Mouse (Mus musculus): ENCODE data around the gene Hs3st3a1. TPM values are rescaled to one million over a fixed set of nuclear protein-coding genes. Genes with fewer than 3 reads are reported as not detected.

Gene Hs3st3a1
- polyA plus RNA-seq, 1 experiment from 2014 or later = 3.0 TPM

DNA sequence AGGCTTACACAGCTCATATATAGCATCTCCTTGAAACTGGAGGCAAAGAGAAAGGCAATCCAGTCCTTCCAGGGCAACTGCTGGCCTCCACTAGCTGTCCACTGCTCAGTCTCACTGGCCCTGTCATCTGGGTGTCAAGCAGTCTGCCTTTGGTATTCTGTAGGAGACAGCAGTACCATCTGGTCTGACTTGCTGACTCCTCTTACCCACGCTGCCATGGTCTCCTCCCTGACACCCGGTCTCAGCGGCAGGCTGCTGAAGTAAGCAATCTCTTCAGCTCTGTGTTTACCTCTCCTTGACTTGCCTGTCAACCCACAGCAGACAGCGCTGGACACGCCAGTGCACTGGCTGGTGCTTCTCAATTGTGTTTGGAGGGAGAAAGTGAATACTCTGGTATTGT lies 109.1 kb downstream of the Hs3st3a1 start:
- no peaks in the 10 kb centered on the region for H3K9me3 ChIP-seq (replicated peaks; ENCODE audit: control insufficient read depth, low read length)
- H3K36me3 ChIP-seq (replicated peaks; ENCODE audit: control insufficient read depth, insufficient read depth, low read depth, low read length) = no peaks in the 10 kb centered on the region
- no peak overlapping the region for H3K27ac ChIP-seq (replicated peaks; ENCODE audit: low read depth, low read length)
- no peaks in the 10 kb centered on the region for H3K27me3 ChIP-seq (ENCODE audit: control insufficient read depth, insufficient read depth, low read length)
- 57% methylated on average over 5 of the region's 5 CpGs for WGBS
- H3K4me2 ChIP-seq (ENCODE audit: low read depth, low read length) = no peak overlapping the region
- H3K9ac ChIP-seq (replicated peaks; ENCODE audit: low read length) = no peak overlapping the region
- DNase-seq (ENCODE audit: low spot score) = no peak
- no peak overlapping the region for H3K4me3 ChIP-seq (ENCODE audit: low read depth, low read length)
- no peaks in the 10 kb centered on the region; the same call in 1 of the 2 replicates for H3K4me1 ChIP-seq (ENCODE audit: control insufficient read depth, insufficient read depth, low read length)
- ATAC-seq (replicated peaks; ENCODE audit: insufficient number of reproducible peaks, low FRiP score, low TSS enrichment, low read depth) = no peak

DNA sequence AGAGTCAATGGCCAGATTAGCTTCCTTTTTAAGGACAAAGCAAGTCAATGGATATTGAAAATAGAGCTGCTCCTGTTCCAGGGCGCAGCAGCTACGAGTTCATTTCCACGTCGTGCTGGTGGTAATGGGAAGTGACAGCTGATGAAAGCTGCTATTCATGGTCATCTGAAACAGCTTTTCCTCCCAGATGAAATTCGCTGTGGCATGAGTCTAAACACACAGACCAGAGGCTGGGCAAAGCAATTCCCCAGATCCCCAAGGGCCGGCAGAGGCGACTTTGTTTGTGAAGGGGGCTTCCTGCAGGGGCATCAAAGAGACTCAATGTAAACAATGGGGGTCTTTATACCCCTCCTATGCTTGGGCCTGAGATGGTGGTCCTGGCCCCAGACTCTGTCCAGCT lies 114.2 kb downstream of the Hs3st3a1 start:
- peak; percentile 65 for DNase-seq (ENCODE audit: low spot score)
- Histone ChIP-seq H3K9me3 (replicated peaks; ENCODE audit: control insufficient read depth, low read length) (no peaks in the 10 kb centered on the region), H3K4me2 (ENCODE audit: low read depth, low read length) (no peak overlapping the region), H3K27me3 (ENCODE audit: control insufficient read depth, insufficient read depth, low read length) (no peaks in the 10 kb centered on the region), H3K4me1 (ENCODE audit: control insufficient read depth, insufficient read depth, low read length) (peaks cover 3% of the 10 kb centered on the region; the same call in 1 of the 2 replicates), H3K9ac (replicated peaks; ENCODE audit: low read length) (no peak overlapping the region), H3K4me3 (ENCODE audit: low read depth, low read length) (no peak overlapping the region), H3K27ac (replicated peaks; ENCODE audit: low read depth, low read length) (no peak overlapping the region), H3K36me3 (replicated peaks; ENCODE audit: control insufficient read depth, insufficient read depth, low read depth, low read length) (no peaks in the 10 kb centered on the region)
- WGBS = 14% methylated on average over 7 of the region's 7 CpGs
- no peak for ATAC-seq (replicated peaks; ENCODE audit: insufficient number of reproducible peaks, low FRiP score, low TSS enrichment, low read depth)

GRCm38 (mm10) chr11:64549955-64550354 lies 114.8 kb downstream of the Hs3st3a1 start:
- ATAC-seq (replicated peaks; ENCODE audit: insufficient number of reproducible peaks, low FRiP score, low TSS enrichment, low read depth) = no peak
- Histone ChIP-seq H3K27ac (replicated peaks; ENCODE audit: low read depth, low read length) (no peak overlapping the region), H3K4me3 (ENCODE audit: low read depth, low read length) (no peak overlapping the region), H3K27me3 (ENCODE audit: control insufficient read depth, insufficient read depth, low read length) (no peaks in the 10 kb centered on the region), H3K9ac (replicated peaks; ENCODE audit: low read length) (no peak overlapping the region), H3K36me3 (replicated peaks; ENCODE audit: control insufficient read depth, insufficient read depth, low read depth, low read length) (no peaks in the 10 kb centered on the region), H3K9me3 (replicated peaks; ENCODE audit: control insufficient read depth, low read length) (no peaks in the 10 kb centered on the region), H3K4me2 (ENCODE audit: low read depth, low read length) (no peak overlapping the region), H3K4me1 (ENCODE audit: control insufficient read depth, insufficient read depth, low read length) (peaks cover 3% of the 10 kb centered on the region; the same call in 1 of the 2 replicates)
- no peak for DNase-seq (ENCODE audit: low spot score)
- 34% methylated on average over 8 of the region's 8 CpGs for WGBS

GRCm38 (mm10) chr11:64558282-64558681 lies 123.2 kb downstream of the Hs3st3a1 start:
- no peaks in the 10 kb centered on the region for H3K4me1 ChIP-seq (ENCODE audit: control insufficient read depth, insufficient read depth, low read length)
- H3K9me3 ChIP-seq (replicated peaks; ENCODE audit: control insufficient read depth, low read length) = no peaks in the 10 kb centered on the region
- no peaks in the 10 kb centered on the region for H3K36me3 ChIP-seq (replicated peaks; ENCODE audit: control insufficient read depth, insufficient read depth, low read depth, low read length)
- no peak overlapping the region for H3K9ac ChIP-seq (replicated peaks; ENCODE audit: low read length)
- WGBS = 95% methylated on average over 2 of the region's 2 CpGs
- H3K4me2 ChIP-seq (ENCODE audit: low read depth, low read length) = no peak overlapping the region
- no peak overlapping the region for H3K4me3 ChIP-seq (ENCODE audit: low read depth, low read length)
- ATAC-seq (replicated peaks; ENCODE audit: insufficient number of reproducible peaks, low FRiP score, low TSS enrichment, low read depth) (no peak), DNase-seq (ENCODE audit: low spot score) (no peak)
- H3K27ac ChIP-seq (replicated peaks; ENCODE audit: low read depth, low read length) = no peak overlapping the region
- H3K27me3 ChIP-seq (ENCODE audit: control insufficient read depth, insufficient read depth, low read length) = no peaks in the 10 kb centered on the region

- H3K9ac ChIP-seq (replicated peaks; ENCODE audit: low read length) = no peak overlapping the region
- H3K36me3 ChIP-seq (replicated peaks; ENCODE audit: control insufficient read depth, insufficient read depth, low read depth, low read length) = no peaks in the 10 kb centered on the region
- H3K4me3 ChIP-seq (ENCODE audit: low read depth, low read length) = no peak overlapping the region
- no peak overlapping the region for H3K4me2 ChIP-seq (ENCODE audit: low read depth, low read length)
- WGBS = 74% methylated on average over 1 of the region's 1 CpGs
- H3K4me1 ChIP-seq (ENCODE audit: control insufficient read depth, insufficient read depth, low read length) = no peaks in the 10 kb centered on the region
- no peaks in the 10 kb centered on the region for H3K27me3 ChIP-seq (ENCODE audit: control insufficient read depth, insufficient read depth, low read length)
- H3K27ac ChIP-seq (replicated peaks; ENCODE audit: low read depth, low read length) = no peak overlapping the region
- H3K9me3 ChIP-seq (replicated peaks; ENCODE audit: control insufficient read depth, low read length) = no peaks in the 10 kb centered on the region
- DNase-seq (ENCODE audit: low spot score) = no peak
- no peak for ATAC-seq (replicated peaks; ENCODE audit: insufficient number of reproducible peaks, low FRiP score, low TSS enrichment, low read depth)
Observed at GRCm38 (mm10) chr11:64559388-64559787, 124.3 kb downstream of the Hs3st3a1 start.

DNA sequence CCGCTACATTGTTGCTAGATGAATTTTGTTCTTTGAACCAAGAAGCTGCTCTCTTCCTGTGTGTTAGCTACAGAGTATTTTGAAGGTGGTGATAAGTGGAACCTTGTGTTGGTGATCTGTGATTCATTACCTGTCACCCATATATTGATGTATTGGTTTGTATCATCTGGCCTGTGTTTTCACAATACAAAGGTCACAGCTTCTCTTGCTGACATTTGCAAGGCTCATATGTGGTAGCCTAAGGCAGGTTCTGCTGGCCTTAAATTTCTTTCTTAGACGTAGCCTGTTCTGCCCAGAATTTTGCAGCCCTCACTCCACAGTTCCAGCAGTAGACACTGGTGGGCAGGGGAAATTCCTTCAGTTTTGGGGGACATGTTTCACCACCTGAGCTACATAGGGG lies 125.3 kb downstream of the Hs3st3a1 start:
- H3K4me2 ChIP-seq (ENCODE audit: low read depth, low read length) = no peak overlapping the region
- no peak overlapping the region for H3K27ac ChIP-seq (replicated peaks; ENCODE audit: low read depth, low read length)
- H3K9me3 ChIP-seq (replicated peaks; ENCODE audit: control insufficient read depth, low read length) = no peaks in the 10 kb centered on the region
- H3K4me1 ChIP-seq (ENCODE audit: control insufficient read depth, insufficient read depth, low read length) = no peaks in the 10 kb centered on the region
- no peak overlapping the region for H3K9ac ChIP-seq (replicated peaks; ENCODE audit: low read length)
- ATAC-seq (replicated peaks; ENCODE audit: insufficient number of reproducible peaks, low FRiP score, low TSS enrichment, low read depth) (no peak), DNase-seq (ENCODE audit: low spot score) (no peak)
- H3K4me3 ChIP-seq (ENCODE audit: low read depth, low read length) = no peak overlapping the region
- no peaks in the 10 kb centered on the region for H3K36me3 ChIP-seq (replicated peaks; ENCODE audit: control insufficient read depth, insufficient read depth, low read depth, low read length)
- H3K27me3 ChIP-seq (ENCODE audit: control insufficient read depth, insufficient read depth, low read length) = no peaks in the 10 kb centered on the region
- 68% methylated on average over 2 of the region's 2 CpGs for WGBS

GRCm38 (mm10) chr11:64562771-64563170 lies 127.6 kb downstream of the Hs3st3a1 start:
- 29% methylated on average over 4 of the region's 4 CpGs for WGBS
- no peak overlapping the region for H3K27ac ChIP-seq (replicated peaks; ENCODE audit: low read depth, low read length)
- DNase-seq (ENCODE audit: low spot score) = no peak
- no peaks in the 10 kb centered on the region for H3K4me1 ChIP-seq (ENCODE audit: control insufficient read depth, insufficient read depth, low read length)
- no peaks in the 10 kb centered on the region for H3K27me3 ChIP-seq (ENCODE audit: control insufficient read depth, insufficient read depth, low read length)
- H3K4me3 ChIP-seq (ENCODE audit: low read depth, low read length) = no peak overlapping the region
- no peak for ATAC-seq (replicated peaks; ENCODE audit: insufficient number of reproducible peaks, low FRiP score, low TSS enrichment, low read depth)
- H3K9ac ChIP-seq (replicated peaks; ENCODE audit: low read length) = no peak overlapping the region
- no peak overlapping the region for H3K4me2 ChIP-seq (ENCODE audit: low read depth, low read length)
- no peaks in the 10 kb centered on the region for H3K9me3 ChIP-seq (replicated peaks; ENCODE audit: control insufficient read depth, low read length)
- no peaks in the 10 kb centered on the region for H3K36me3 ChIP-seq (replicated peaks; ENCODE audit: control insufficient read depth, insufficient read depth, low read depth, low read length)
